Mouse (Mus musculus) heart, adult 2 months (tissue): ENCODE measurements at regions not wholly inside any gene's neighbourhood (a gene's known extent, or its start where the extent isn't known, plus 50 kb on each side); places are given as distances from the start of the nearest gene placed in this dataset.

Source experiments
- CTCF ChIP-seq: fragments of 200-600 bp; IDR thresholded peaks from 2 replicates; pipeline ENCODE4 v1.8.1; 2022; ENCODE audit warnings: antibody characterized with exemption, mild to moderate bottlenecking, moderate library complexity
- POLR2A ChIP-seq: fragments of 200-500 bp; IDR thresholded peaks from 2 replicates; pipeline ENCODE4 v1.6.1; 2011; ENCODE audit warnings: mild to moderate bottlenecking, low read depth, low read length, control low read depth; ENCODE audit not compliant: insufficient read depth

GRCm38 (mm10) chr7:83077035-83077918 lies 210.1 kb downstream of the Mex3b start:
- TF ChIP-seq POLR2A (no peak), CTCF (no peak)
